8 mouse cellular contexts compared by ENCODE assay signal in the genomic region with DNA sequence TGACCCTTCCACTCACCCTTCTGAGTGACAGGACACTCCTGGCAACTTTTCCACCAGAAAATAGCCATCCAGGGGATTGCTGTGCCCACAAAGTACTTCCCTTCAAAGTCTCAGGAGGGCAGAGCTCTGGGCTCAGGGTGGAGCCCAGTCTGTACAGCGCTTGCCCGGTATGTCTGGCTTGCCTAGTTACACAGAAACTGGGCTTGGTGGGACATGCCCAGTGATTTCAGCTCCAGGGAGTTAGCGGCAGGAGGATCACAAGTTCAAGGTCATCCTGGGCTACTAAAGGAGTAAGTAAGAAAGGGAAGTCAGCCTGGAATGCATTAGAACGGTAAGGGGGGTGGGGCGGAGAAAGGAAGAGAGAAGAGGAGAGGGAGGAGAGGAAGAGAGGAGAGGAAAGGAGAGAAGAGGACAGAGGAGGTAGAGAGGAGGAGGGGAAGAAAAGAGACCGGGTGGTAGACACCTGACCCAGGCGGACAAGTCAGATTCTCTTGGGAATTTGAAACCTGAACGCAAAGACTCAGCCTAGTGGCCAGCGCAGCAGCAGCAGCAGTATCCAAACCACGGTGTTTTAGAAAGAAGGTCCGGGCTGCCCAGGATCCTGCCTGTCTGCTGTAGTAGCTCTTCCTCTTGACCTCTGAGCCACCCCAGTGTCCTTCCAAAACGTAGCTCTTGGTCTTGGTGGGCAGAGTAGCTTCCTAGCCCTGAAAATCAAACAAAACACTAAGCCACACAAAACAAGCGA. TPM values are rescaled to one million over a fixed set of nuclear protein-coding genes. Genes with fewer than 3 reads are reported as not detected.
DNase-seq lines count a peak whose midpoint lies in the region; ATAC-seq lines count a peak whose summit lies in the region.

No protein-coding gene starts in this region.

- H3K9ac ChIP-seq in kidney, embryonic 14.5 days (ENCODE audit: low read depth, low read length): peak overlapping the region; percentile 31; the same call in 1 of the 2 replicates

- 0 out of 2 replicates have a peak, but pooled peaks cover 5% of the 10 kb centered on the region for H3K9me3 ChIP-seq in kidney, embryonic 14.5 days (ENCODE audit: control insufficient read depth, low read length)

- H3K4me1 ChIP-seq in kidney, embryonic 14.5 days (ENCODE audit: control insufficient read depth, insufficient read depth, low read length): peaks cover 18% of the 10 kb centered on the region; the same call in 1 of the 2 replicates

- H3K36me3 ChIP-seq in kidney, embryonic 14.5 days (ENCODE audit: control insufficient read depth, insufficient read depth, low read length): no peaks in the 10 kb centered on the region

- ATAC-seq in kidney, embryonic 14.5 days (ENCODE audit: low FRiP score, low TSS enrichment): peak; percentile 48

- peak overlapping the region; percentile 32 for H3K4me2 ChIP-seq in kidney, embryonic 14.5 days (replicated peaks; ENCODE audit: low read depth, low read length)

- peak overlapping the region; percentile 26 for H3K4me3 ChIP-seq in kidney, embryonic 14.5 days (ENCODE audit: low read length)

- no peaks in the 10 kb centered on the region for H3K27me3 ChIP-seq in kidney, embryonic 14.5 days (ENCODE audit: control insufficient read depth, insufficient read depth, low read length)

- WGBS in kidney, embryonic 14.5 days: 13% methylated on average over 13 of the region's 13 CpGs

- DNase-seq in 416B (ENCODE audit: low read depth) (peak; percentile 87), R1 (ENCODE audit: low read depth, low spot score) (peak; percentile 96)
- peak; percentile 36 for DNase-seq in heart, adult 8-10 months (ENCODE audit: low spot score)
- peak; percentile 55 for DNase-seq in lung, postnatal 14 days
- DNase-seq in testis, postnatal 14 days (ENCODE audit: low spot score): peak; percentile 43
- no peak for DNase-seq in right cerebral cortex, adult 2 months (ENCODE audit: low spot score in 2 of 2)
- no peak for DNase-seq in layer of hippocampus, adult 8-10 months (ENCODE audit: low spot score in 2 of 2)

- H3K27ac ChIP-seq in kidney, embryonic 14.5 days (ENCODE audit: low read depth, low read length): peak overlapping the region; percentile 78

RNA-seq across cellular contexts. Expression of a gene that starts 28.9 kb away (rescaled TPM):
- 100 to 1,000 TPM; 157 to 166 (median 162) TPM for total RNA-seq in heart, adult 8-10 months (2022)
- polyA plus RNA-seq in kidney, embryonic 14.5 days (2014; fragmentation: Nextera tagmentation; extraction: Ambion mirVana): 475 and 492 TPM in 2 replicates
- 100 to 1,000 TPM; 172 to 184 (median 178) TPM for total RNA-seq in layer of hippocampus, adult 8-10 months (2022)

RNA-seq across cellular contexts. Expression of a gene that starts 59.1 kb away (rescaled TPM):
- 10 to 100 TPM in 2 of 4 experiments, 1 to 10 TPM in 2; 9.6 to 11.6 (median 10.0) TPM for total RNA-seq in heart, adult 8-10 months (2022)
- polyA plus RNA-seq in kidney, embryonic 14.5 days (2014; fragmentation: Nextera tagmentation; extraction: Ambion mirVana): 23.3 and 23.5 TPM in 2 replicates
- 10 to 100 TPM; 18.4 to 24.0 (median 19.7) TPM for total RNA-seq in layer of hippocampus, adult 8-10 months (2022)

Comparison
In these comparisons a context has a peak if more than half of its experiments do, and no peak if none do; other contexts are left out.
1. DNase-seq: peak in 416B (single experiment), R1 (single experiment), heart, adult 8-10 months (single experiment), lung, postnatal 14 days (single experiment) and testis, postnatal 14 days (single experiment); none in right cerebral cortex, adult 2 months (0 of 2) and layer of hippocampus, adult 8-10 months (0 of 2).